Mouse (Mus musculus): ENCODE measurements around the gene Cacna1c. TPM values are rescaled to one million over a fixed set of nuclear protein-coding genes. Genes with fewer than 3 reads are reported as not detected.
A peak's percentile ranks its signal among the peaks of the same experiment; 100 is the strongest.

The Cacna1c gene
- total RNA-seq, 2 experiments from 2014 or later = 73.0 to 73.5 TPM

DNA sequence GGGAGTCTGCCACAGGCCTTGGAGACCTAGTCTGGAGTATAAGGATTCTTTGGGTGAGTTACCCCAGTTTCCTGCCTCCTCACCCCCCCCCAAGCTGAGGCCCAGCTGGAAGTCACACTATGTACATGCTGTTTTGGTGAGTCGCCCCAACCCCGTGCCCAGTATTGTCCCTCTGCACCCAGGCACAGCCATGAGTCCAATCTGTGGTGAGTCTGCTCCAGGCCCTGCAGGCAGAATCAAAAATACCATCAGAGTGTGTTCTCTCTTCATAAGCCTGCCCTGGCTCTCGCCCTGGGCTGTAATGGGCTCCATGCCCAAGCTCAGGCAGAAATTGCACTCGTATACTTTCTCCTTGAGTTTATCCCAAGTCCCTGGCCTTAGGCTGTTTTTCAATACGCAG, 374.7 kb downstream of the Cacna1c start:
- no peak for DNase-seq (ENCODE audit: low spot score in 2 of 2)

DNA sequence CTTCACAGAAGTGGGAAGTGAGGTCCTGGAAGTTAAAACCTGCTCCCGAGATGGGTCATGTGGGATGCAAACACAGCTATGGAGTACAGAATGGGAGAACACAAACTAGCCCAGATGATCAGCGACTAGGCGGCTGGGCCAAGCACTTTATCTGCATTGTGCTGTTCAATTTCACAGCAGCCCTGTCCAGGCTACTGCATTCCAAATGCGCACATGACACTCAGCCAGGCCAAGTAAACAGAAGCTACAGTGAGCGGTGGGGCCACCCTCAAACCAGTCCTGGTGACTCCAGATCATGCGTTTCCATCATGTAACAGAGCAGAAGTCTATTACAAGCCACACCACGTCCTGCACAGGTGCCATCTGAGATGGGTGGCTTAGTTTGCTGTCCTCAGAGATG, 376.6 kb downstream of the Cacna1c start:
- no peak for DNase-seq (ENCODE audit: low spot score in 2 of 2)

DNA sequence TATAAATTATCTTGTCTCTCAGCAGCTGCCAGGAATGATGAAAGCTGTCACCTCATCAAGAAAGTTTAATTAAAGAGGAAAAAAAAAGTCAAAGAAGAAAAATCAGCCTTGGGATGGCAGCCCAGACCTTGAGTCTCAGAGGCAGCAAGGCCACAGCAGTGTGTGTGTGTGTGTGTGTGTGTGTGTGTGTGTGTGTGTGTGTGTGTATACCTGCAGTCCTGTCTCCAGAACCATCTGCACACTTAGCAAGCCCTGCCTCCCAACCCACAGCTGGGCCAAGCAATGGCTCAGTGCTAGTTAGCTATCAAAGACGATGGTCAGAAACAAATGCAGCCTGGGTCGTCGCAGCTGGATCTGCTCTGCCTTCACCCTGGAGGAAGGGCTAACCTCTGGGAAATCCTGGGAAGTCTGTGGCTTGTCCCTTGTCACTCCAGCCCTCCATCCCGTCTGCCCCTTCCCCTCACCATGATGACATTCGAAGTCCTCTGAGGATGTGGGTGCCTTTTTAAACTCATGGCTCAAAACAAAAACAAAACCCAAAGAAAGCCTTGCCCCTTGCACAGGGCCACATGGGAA, 378.2 kb downstream of the Cacna1c start:
- no peak for DNase-seq (ENCODE audit: low spot score in 2 of 2)

DNA sequence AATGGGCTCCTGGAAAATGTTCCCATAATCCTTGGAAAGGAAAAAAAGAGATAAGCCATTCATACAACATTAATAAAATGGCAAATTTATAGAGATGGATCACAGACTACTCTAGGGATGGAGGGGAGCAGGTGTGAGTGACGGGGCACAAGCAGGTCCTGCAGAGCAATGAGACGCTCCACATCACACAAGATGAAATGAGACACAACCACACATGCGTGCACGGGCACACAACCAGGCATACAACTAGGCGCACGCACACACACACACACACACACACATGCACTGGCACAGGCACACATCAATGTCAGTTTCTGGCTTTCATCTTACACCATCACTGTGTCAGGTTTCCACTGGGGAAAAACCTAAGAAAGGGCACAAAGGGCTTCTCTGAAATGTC, 380.0 kb downstream of the Cacna1c start:
- no peak for DNase-seq (ENCODE audit: low spot score in 2 of 2)

DNA sequence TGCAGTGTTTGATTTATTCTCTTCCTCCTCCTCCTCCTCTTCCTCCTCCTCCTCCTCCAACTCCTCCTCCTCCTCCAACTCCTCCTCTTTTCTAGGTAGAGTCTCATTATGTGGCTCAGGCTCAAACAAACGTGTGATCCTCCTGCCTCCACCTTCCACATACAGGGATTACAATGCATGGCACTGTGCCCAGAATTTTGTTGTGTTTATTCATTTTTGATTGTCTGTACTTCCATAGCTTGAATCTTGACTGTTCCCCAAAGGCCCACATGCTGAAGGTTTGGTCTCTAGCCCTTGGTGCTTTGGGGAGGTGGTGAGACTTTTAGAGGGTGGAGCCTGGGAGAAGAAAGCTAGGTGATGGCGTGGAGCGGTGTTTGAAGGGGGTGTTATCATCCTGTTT, 383.7 kb downstream of the Cacna1c start:
- no peak for DNase-seq (ENCODE audit: low spot score in 2 of 2)

DNA sequence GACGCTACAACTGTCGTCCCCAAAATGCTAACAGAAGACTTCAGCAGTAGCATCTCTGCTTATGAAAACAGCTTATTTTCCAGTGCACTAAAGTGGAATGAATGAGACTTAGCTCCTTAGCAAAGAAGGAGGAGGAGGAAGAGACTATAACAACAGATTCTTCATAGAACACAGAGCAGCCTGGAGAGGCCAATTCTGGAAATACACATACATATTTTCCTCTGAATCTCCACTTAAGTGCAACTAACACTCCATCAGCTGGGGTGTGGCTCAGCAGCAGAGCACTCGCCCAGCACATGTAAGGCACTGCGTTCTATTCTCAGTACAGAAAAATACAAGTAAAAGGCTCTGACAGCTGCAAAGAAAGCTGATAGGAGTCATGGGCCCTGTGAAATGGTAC, 384.2 kb downstream of the Cacna1c start:
- peak in 1 of 2 experiments; percentile 39 for DNase-seq (ENCODE audit: low spot score in 2 of 2)

DNA sequence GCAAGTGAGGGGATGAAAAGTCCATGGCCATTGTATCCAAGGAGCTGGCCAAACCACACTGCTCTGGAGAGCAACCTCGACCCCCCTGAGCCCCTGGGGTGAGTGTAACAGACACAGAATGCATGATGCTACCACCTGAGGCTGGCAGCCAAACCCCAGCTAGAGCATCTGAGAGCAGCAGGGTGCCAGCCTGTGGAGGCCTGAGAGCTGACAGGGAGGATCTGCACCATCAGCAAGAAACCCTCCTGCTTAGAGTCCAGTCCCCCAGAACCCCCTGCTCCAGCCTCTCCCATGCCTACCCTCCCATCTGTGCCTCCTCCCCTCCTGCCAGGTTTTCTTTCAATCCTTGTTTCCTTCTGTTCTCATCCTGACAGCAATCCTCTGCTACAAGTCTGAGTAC, 385.4 kb downstream of the Cacna1c start:
- DNase-seq (ENCODE audit: low spot score in 2 of 2) = no peak

DNA sequence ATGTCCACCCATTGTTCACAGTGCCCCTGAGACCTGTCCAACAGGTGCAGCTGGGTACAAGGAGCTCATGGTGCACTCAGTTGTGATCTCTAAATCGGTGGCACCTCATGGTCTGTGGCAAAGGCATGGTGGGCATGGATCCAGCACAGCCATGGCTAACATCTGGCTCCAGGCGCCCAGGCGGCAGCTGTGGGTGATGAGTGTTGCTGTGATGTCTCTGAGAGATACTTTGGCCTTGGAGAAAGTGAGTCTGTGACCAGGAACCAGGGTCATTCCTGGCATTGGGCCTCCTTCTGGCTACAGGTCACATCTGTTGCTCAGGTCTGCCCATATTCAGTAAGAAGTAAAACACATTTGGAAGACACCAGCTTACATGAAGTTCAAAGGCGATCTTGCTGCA, 391.1 kb downstream of the Cacna1c start:
- DNase-seq (ENCODE audit: low spot score in 2 of 2) = no peak

DNA sequence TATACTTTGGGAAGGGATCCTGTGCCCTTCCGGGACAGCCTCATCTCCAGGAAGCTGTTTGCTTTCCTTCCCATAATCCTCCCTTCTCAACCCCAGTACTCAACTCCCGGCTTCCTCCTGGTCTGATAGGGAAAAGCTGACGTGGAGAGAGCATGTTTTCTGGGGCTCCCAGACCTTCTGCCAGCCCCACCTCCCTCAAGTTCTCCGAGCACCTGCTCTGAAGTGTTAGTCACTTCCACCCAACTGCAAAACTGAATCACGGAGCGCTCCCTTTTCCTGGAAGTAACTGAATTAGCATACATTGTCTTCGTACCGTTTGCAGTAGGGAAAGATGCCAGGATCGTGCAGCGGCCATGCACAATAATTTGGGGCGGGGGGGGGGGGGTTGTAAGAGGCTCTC, 393.9 kb downstream of the Cacna1c start:
- DNase-seq (ENCODE audit: low spot score in 2 of 2) = peak; percentile 30 to 43

DNA sequence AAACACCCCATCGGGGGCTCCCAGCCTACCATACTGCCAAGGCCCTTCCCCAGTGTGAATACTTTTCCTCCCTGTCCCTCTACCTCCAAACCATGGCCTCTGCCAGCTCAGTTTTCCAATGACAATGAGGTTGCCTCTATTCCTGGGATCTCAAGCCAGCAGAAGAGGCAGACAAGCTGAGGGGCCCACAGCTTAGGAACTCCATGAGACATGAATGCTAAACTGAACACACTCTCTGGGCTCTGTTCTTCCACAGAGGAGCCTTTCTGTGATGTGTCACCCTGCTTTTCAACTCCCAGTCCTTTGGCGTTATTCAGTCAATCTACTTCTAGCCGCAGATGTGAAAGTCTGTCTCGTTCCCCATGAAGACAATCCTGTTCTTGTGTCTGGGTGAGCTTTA, 399.8 kb downstream of the Cacna1c start:
- no peak for DNase-seq (ENCODE audit: low spot score in 2 of 2)

DNA sequence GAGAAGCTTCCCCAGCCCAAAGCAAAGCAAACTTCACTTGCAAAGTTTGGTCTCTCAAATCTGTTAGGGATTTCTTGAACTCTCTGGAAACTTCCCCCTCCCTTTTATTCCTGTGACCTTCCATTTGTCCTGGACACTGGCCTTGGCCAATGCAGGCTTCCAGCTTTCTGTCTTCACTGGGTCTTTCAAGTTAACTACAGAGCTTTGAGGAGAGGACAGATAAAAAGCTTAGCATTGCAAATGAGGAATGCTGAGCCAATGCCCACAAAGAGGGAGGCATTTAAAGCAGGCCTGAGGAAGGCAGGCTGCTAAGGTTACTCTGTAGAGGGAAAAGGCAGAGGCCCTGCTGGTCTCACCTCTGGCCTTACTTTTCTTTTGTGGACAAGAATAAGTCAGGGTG, 400.5 kb downstream of the Cacna1c start:
- no peak for DNase-seq (ENCODE audit: low spot score in 2 of 2)

DNA sequence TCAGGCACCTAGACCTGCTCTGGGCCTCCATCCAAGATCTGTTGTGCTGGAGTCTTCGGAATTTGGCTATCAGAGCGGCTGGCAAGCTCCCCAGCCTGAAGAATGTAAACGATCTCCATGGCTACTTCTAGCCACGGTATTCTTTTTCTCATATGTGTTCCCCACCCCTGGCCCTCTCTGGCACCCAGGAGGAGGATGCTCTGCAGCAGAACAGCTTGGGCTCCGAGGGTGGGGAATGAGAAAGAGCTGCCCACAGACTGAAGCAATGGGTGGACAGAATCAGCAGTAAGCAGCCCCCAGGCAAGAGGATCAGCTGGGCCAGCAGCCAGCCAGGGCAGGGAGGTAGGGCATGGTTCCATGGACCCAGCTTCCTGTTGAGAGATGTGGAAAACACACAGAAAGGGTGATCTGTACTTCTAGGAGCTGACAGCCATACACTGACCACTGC, 404.3 kb downstream of the Cacna1c start:
- DNase-seq (ENCODE audit: low spot score in 2 of 2) = peak in 1 of 2 experiments; percentile 33

DNA sequence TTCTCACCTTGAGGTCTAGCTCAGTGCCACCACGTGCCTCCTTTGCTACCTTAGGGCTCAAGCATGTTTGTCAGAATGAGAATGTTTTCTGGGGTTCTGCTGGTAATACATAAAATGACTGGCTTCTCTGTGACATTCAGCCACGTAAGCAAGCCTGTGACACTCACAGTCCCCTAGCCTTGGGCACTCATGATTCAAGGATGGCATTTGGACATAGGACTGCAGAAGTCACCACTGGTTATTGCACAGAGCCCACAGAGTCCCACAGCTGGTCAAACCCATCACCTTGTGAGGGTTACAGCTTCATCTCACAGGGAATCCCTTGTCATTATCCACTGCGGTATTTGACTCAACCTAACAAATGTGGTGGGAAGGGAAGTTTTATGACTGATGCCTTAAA, 408.3 kb downstream of the Cacna1c start:
- DNase-seq (ENCODE audit: low spot score in 2 of 2) = no peak

DNA sequence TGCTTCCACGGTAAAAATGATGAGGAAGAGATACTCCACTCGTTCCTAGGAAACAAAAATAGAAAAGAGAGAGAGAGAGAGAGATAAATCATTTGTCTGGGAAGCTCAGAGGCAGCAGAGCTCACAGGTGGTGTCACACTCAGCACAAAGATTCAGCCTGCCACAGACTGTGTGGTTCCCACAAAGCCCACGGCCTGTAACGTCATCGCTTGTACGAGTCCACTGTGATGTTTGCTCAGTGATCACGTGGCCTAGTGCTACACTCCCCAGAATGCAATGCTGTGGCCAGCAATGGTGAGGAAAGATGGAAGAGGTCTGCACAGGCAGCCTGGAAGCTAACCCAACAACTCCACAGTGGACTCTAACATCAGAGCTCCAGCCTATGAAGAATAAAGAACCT, 415.9 kb downstream of the Cacna1c start:
- DNase-seq (ENCODE audit: low spot score in 2 of 2) = peak in 1 of 2 experiments; percentile 73

DNA sequence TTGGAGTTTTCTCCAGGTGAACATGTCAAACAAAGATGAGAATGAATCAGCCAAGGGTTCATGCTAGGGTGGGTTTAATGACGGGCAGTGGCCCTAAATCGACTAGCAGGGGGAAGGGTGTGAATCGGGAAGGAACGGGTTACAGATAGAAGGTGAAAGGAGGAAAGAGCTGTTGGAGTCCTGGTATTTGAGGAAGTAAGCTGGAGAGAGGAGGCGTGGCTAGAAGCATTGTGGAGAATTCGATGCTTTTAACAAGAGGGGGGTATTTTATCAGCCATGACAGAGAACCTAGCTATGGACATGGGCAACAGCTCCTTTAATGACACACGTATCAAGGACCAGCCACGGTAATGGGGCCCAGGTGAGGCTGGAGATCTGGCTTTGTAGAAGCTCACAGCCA, 417.0 kb downstream of the Cacna1c start:
- DNase-seq (ENCODE audit: low spot score in 2 of 2) = no peak

DNA sequence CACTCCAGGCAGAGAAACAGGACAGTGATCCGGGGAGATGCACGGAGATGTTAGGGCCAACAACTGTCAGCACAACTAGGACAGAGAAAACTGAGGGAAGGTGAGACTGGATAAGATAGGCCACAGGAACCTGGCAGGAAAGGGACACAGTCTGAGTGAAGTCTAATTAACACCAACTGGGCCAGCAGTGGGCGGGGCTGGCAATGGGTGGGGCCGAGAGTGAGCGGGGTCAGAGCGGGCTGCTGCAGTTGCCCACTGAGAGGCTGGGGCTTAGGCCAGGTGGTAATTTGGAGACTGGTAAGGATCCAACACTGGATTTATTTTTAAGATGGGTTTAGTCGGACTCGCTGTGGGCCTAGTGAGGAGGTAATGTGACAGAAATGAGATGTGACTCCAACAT, 418.8 kb downstream of the Cacna1c start:
- no peak for DNase-seq (ENCODE audit: low spot score in 2 of 2)

DNA sequence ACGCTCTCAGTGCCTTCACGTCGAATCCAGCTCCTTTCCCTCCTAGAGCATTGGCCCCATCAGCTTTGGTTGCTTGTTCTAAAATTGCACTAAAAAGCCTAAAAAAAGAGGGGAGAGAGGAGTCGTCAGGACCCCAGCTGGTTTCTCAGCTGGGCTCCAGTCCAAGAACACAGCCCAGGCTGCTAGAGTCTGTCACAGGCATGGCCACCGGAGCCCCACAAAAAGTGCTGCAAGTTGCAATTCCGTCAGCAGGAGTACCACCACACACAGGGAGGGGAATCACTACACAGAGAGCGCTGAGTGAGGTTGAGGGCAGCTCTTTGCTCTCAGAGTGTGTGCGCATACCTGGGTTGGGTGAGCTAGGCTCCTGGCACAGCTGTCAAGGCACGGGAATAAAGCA, 419.8 kb downstream of the Cacna1c start:
- peak in 1 of 2 experiments; percentile 45 for DNase-seq (ENCODE audit: low spot score in 2 of 2)

DNA sequence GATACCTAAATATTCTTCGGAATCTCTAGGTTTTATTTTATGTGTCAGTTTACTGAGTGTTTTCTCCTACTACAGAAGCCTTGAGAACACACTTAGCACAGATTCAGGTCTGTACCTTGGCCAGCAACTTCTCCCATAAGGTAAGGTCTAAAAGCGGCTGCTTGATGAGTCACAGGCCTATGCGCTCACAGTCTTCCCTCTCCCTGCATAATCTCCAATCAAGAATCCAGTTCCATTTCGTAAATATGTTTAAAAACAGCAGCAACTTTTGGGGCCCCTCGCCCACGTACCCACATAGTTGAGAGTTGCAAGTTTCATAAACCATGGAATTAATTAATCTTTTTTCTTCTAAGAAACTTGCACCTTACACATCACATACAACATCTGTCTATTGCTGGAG, 423.6 kb downstream of the Cacna1c start:
- DNase-seq (ENCODE audit: low spot score in 2 of 2) = no peak

DNA sequence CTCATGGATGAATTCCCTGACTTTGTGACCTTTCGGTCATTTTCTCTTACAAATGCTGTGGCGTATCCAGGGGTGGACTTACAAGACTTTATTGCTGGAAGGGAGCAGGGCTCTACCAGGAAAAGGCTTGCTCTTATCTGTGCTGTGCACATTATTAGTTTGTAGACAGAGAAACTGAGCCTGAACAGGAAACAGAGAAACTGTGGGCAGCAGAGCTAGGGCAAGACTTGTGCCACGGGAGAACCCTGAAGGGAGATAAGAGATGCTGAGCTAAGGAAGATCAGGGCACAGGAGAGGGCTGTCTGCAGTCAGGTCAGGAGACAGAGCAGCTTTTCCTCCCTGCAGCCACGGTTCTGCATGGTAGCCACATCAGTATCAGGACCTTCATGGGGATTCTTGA, 425.1 kb downstream of the Cacna1c start:
- DNase-seq (ENCODE audit: low spot score in 2 of 2) = no peak

DNA sequence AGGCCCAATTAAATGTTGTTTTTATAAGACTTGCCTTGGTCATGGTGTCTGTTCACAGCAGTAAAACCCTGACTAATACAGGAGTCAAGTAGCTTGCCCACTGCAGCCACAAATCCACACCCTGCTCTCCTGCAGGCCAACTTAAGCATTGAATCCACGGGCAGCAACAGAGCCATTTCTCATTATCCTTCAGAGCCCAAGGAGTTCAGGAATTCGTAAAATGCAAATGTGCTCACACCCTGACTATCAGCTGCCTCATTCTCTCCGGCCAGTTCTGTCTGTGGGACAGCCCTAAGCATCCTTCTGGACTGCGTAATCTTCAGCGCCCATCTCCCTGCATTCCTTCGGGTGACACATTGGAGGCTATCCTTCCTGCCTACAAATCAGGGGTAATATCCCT, 425.8 kb downstream of the Cacna1c start:
- no peak for DNase-seq (ENCODE audit: low spot score in 2 of 2)

DNA sequence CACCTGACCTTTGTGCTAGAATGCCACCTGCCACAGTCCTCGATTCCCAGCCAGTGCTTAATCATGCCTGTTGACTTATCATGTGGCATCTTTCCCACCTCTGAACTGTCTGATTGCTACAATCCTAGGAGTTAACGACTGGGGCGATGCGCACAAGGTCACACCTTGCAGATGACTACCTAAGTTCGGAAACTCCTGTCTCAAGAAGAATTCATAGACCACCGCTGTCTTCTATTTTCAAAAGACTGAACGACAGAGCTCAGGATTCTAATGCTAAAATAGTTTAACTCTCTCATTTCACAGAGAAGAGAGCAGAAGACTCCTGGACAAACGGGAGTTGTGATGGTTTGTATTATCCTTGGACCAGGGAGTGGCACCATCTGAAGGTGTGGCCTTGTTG, 426.4 kb downstream of the Cacna1c start:
- DNase-seq (ENCODE audit: low spot score in 2 of 2) = no peak

DNA sequence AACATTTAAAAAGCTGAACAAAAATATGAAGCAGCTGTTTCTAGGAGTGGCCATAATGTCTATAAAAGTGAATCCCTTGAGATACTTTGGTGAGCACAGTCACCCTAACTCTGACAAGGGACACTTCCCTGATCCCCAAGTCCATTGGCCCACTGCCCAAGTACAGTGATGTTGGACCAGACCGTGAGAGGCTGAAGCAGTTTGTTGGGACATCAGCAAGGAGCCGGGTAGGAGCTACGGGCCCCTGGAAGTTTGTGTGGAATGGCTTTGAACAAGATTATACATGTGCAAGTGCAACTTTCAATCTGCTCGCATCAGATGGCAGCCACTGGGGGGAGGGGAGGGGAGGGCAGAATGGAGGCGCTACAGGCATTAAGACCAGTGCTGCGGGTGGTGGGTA, 428.5 kb downstream of the Cacna1c start:
- no peak for DNase-seq (ENCODE audit: low spot score in 2 of 2)

DNA sequence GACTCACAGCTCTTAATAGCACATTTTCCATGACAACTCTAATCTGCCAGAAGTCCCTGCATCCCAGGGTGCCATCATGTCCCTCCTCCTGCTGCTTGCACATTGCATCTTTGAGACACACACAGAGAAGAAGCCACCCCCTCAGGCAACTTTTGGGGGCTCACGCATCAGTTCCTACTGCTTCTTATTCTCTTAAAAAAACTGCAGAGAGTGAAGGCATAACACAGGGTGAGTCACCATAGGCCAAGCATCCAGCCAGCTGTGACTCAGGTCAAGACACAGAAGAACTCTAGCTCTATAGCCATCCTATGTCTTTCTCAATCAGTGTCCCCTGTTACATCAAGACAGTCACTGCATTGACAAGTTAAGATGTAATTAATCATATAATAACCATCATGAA, 431.0 kb downstream of the Cacna1c start:
- DNase-seq (ENCODE audit: low spot score in 2 of 2) = no peak

DNA sequence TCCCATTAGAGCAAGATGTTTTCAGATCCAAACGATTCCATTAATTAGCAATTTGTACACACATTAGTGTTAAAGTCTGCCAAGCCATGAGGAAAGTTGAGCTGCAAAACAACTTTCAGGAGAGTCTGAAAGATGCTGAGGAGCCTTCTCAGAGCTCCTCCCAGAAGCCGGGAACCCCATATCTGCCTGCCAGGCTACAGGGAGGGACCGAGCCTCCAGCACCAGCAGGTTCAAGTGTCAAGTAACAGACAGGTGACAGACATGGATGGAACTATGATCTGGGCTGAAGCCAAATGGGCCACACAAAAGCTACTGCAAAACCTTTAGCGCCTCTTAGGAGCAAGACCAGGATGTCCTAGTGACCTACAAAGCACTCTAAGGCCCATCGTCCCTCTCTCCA, 437.2 kb downstream of the Cacna1c start:
- DNase-seq (ENCODE audit: low spot score in 2 of 2) = no peak

Data from layer of hippocampus, adult 18-20 months (tissue).